In the genomic region with DNA sequence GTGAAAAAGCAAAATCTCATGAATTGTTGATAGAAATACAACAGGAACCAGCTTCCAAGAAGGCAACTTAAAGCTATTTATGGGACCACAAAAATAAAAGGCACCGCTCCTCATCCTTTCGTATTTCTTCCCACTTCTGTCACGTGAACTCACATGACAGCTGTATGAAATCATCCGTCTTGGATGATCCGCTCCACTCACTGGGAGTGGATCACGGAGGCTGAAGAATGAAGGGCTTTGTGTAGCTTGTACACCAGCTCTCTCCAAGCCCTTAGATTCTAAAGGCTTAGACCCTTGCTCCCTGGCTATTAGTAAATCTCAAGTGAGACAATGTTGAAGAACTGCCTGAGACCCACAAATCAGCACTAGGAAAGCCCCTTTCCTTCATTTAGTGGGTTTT, we compare ENCODE assay signal across 19 mouse cellular contexts. TPM values are rescaled to one million over a fixed set of nuclear protein-coding genes. Genes with fewer than 3 reads are reported as not detected.
DNase-seq lines count a peak whose midpoint lies in the region; ATAC-seq and TF ChIP-seq lines count a peak whose summit lies in the region.
"Had no signal": no experiment of that assay in that cellular context is flagged by ENCODE, and none has a peak within 500 bp of the region (broad histone marks: within the 10 kb centered on the region; RNA-seq: fewer than 3 reads in every experiment).

No protein-coding gene starts in this region.

- DNase-seq in heart, adult 11 months, result peak; percentile 5
- DNase-seq in heart, postnatal 10 days, result no peak
- no peak for DNase-seq in hindbrain, postnatal 0 days (ENCODE audit: low spot score)
- peak; percentile 64 for DNase-seq in retina, postnatal 1 day
- no peak for DNase-seq in lung, adult 2 months
- DNase-seq: adrenal gland, adult 2 months; adrenal gland, postnatal 25 days; cerebellum, adult 11-12 months; cerebellum, adult 9-10 months; cerebellum, postnatal 25 days; gastrocnemius, postnatal 14 days; heart, postnatal 36 days had no signal

- no peaks in the 10 kb centered on the region for H3K36me3 ChIP-seq in hindbrain, embryonic 16.5 days (ENCODE audit: control insufficient read depth, insufficient read depth, low read length)
- H3K36me3 ChIP-seq in hindbrain, postnatal 0 days (ENCODE audit: insufficient read depth, low read length), result no peaks in the 10 kb centered on the region
- no peaks in the 10 kb centered on the region for H3K36me3 ChIP-seq in neural tube, embryonic 13.5 days
- no peaks in the 10 kb centered on the region for H3K36me3 ChIP-seq in neural tube, embryonic 15.5 days
- H3K36me3 ChIP-seq: embryonic facial prominence, embryonic 13.5 days; heart, embryonic 12.5 days had no signal

- ATAC-seq in hindbrain, embryonic 16.5 days, result no peak
- no peak for ATAC-seq in hindbrain, postnatal 0 days
- ATAC-seq in neural tube, embryonic 13.5 days (ENCODE audit: low read depth), result no peak
- ATAC-seq in neural tube, embryonic 15.5 days (ENCODE audit: low FRiP score), result no peak
- ATAC-seq: forebrain, embryonic 14.5 days; intestine, embryonic 16.5 days had no signal

- 78% methylated on average over 6 of the region's 6 CpGs for WGBS in hindbrain, embryonic 16.5 days
- WGBS in hindbrain, postnatal 0 days, result 70% methylated on average over 6 of the region's 6 CpGs
- WGBS in neural tube, embryonic 13.5 days, result 62% methylated on average over 6 of the region's 6 CpGs
- 65% methylated on average over 6 of the region's 6 CpGs for WGBS in neural tube, embryonic 15.5 days
- 69% methylated on average over 6 of the region's 6 CpGs for WGBS in lung, adult 2 months

- no peak for TF ChIP-seq POLR2A in lung, adult 2 months (IDR thresholded peaks at IDR 0.05; ENCODE audit: borderline replicate concordance, extremely low read depth, low read depth, low read length)

- 0 out of 2 replicates have a peak overlapping the region, but pooled peaks have one; percentile 6 for H3K27ac ChIP-seq in hindbrain, embryonic 16.5 days (ENCODE audit: low read depth, low read length)
- no peak overlapping the region for H3K27ac ChIP-seq in hindbrain, postnatal 0 days
- peak overlapping the region; percentile 57 for H3K27ac ChIP-seq in neural tube, embryonic 13.5 days (replicated peaks)
- H3K27ac ChIP-seq in neural tube, embryonic 15.5 days (replicated peaks), result no peak overlapping the region
- H3K27ac ChIP-seq: embryonic facial prominence, embryonic 13.5 days had no signal

- intact Hi-C loops in heart, postnatal 10 days (cut with DNase I), result no loop called here

- no peaks in the 10 kb centered on the region for H3K9me3 ChIP-seq in hindbrain, embryonic 16.5 days (ENCODE audit: control insufficient read depth, low read length)
- no peaks in the 10 kb centered on the region for H3K9me3 ChIP-seq in hindbrain, postnatal 0 days (ENCODE audit: low read length)
- no peaks in the 10 kb centered on the region for H3K9me3 ChIP-seq in neural tube, embryonic 13.5 days
- H3K9me3 ChIP-seq in neural tube, embryonic 15.5 days (replicated peaks), result no peaks in the 10 kb centered on the region
- H3K9me3 ChIP-seq: embryonic facial prominence, embryonic 13.5 days; heart, embryonic 12.5 days had no signal

- H3K9ac ChIP-seq in hindbrain, embryonic 16.5 days (ENCODE audit: low read depth, low read length), result no peak overlapping the region
- H3K9ac ChIP-seq in hindbrain, postnatal 0 days (replicated peaks; ENCODE audit: low read length), result no peak overlapping the region
- no peak overlapping the region for H3K9ac ChIP-seq in neural tube, embryonic 13.5 days
- no peak overlapping the region for H3K9ac ChIP-seq in neural tube, embryonic 15.5 days (replicated peaks)
- H3K9ac ChIP-seq: embryonic facial prominence, embryonic 13.5 days; heart, embryonic 12.5 days had no signal

- H3K4me3 ChIP-seq in hindbrain, embryonic 16.5 days (ENCODE audit: low read length), result no peak overlapping the region
- no peak overlapping the region for H3K4me3 ChIP-seq in hindbrain, postnatal 0 days (ENCODE audit: low read length)
- H3K4me3 ChIP-seq in neural tube, embryonic 13.5 days, result no peak overlapping the region
- no peak overlapping the region for H3K4me3 ChIP-seq in neural tube, embryonic 15.5 days (replicated peaks)
- H3K4me3 ChIP-seq in lung, adult 2 months (replicated peaks; ENCODE audit: extremely low read depth, low read depth, low read length), result no peak overlapping the region
- H3K4me3 ChIP-seq: embryonic facial prominence, embryonic 13.5 days; heart, embryonic 12.5 days had no signal

- H3K4me1 ChIP-seq in hindbrain, embryonic 16.5 days (ENCODE audit: control insufficient read depth, insufficient read depth, low read depth, low read length), result no peaks in the 10 kb centered on the region
- H3K4me1 ChIP-seq in hindbrain, postnatal 0 days (ENCODE audit: insufficient read depth, low read length), result no peaks in the 10 kb centered on the region
- H3K4me1 ChIP-seq in neural tube, embryonic 13.5 days (replicated peaks), result 0 out of 2 replicates have a peak, but pooled peaks cover 3% of the 10 kb centered on the region
- H3K4me1 ChIP-seq in neural tube, embryonic 15.5 days, result no peaks in the 10 kb centered on the region
- no peaks in the 10 kb centered on the region for H3K4me1 ChIP-seq in lung, adult 2 months (ENCODE audit: control insufficient read depth, insufficient read depth, low read length)
- H3K4me1 ChIP-seq: embryonic facial prominence, embryonic 13.5 days; heart, embryonic 12.5 days had no signal

- no peaks in the 10 kb centered on the region for H3K27me3 ChIP-seq in hindbrain, embryonic 16.5 days (replicated peaks; ENCODE audit: control insufficient read depth, insufficient read depth, low read length)
- H3K27me3 ChIP-seq in hindbrain, postnatal 0 days (ENCODE audit: insufficient read depth, low read length), result no peaks in the 10 kb centered on the region
- H3K27me3 ChIP-seq in neural tube, embryonic 13.5 days, result no peaks in the 10 kb centered on the region
- H3K27me3 ChIP-seq in neural tube, embryonic 15.5 days (replicated peaks), result no peaks in the 10 kb centered on the region
- H3K27me3 ChIP-seq: embryonic facial prominence, embryonic 13.5 days; heart, embryonic 12.5 days had no signal

- no peak overlapping the region for H3K4me2 ChIP-seq in hindbrain, embryonic 16.5 days (ENCODE audit: low read length)
- H3K4me2 ChIP-seq in hindbrain, postnatal 0 days (ENCODE audit: low read depth, low read length), result no peak overlapping the region
- no peak overlapping the region for H3K4me2 ChIP-seq in neural tube, embryonic 13.5 days
- no peak overlapping the region for H3K4me2 ChIP-seq in neural tube, embryonic 15.5 days
- H3K4me2 ChIP-seq: embryonic facial prominence, embryonic 13.5 days; heart, embryonic 12.5 days had no signal

- no peak for TF ChIP-seq CTCF in hindbrain, postnatal 0 days (IDR thresholded peaks at IDR 0.05; ENCODE audit: low read depth)
- no peak for TF ChIP-seq CTCF in lung, adult 2 months (IDR thresholded peaks at IDR 0.05; ENCODE audit: insufficient read depth, low read length)

RNA-seq across cellular contexts. Expression of gene Snrpb2, which starts 60.0 kb away (rescaled TPM):
- total RNA-seq in heart, postnatal 10 days (2021), result 10 to 100 TPM; 29.7 to 32.5 TPM
- polyA plus RNA-seq in hindbrain, embryonic 16.5 days (2015; fragmentation: Nextera tagmentation; extraction: Ambion mirVana), result 38.6 and 42.0 TPM in 2 replicates
- total RNA-seq in hindbrain, postnatal 0 days (2014; rRNA removed), result 14.7 and 19.4 TPM in 2 replicates
- polyA plus RNA-seq in hindbrain, postnatal 0 days (2015; fragmentation: Nextera tagmentation; extraction: Ambion mirVana), result 56.8 and 57.9 TPM in 2 replicates
- polyA plus RNA-seq in neural tube, embryonic 13.5 days (2015; fragmentation: Nextera tagmentation; extraction: Ambion mirVana), result 71.4 and 73.6 TPM in 2 replicates
- 51.8 and 53.6 TPM in 2 replicates for polyA plus RNA-seq in neural tube, embryonic 15.5 days (2015; fragmentation: Nextera tagmentation; extraction: Ambion mirVana)
- 2.2 and 4.1 TPM in 2 replicates for polyA plus RNA-seq in lung, adult 2 months (2012; rRNA removed)

Comparison
In these comparisons a context has a peak if more than half of its experiments do, and no peak if none do; other contexts are left out.
1. DNase-seq: peak in heart, adult 11 months (single experiment) and retina, postnatal 1 day (single experiment); none in heart, postnatal 10 days (0 of 2), hindbrain, postnatal 0 days (single experiment) and lung, adult 2 months (single experiment).
2. H3K27ac ChIP-seq: peak in hindbrain, embryonic 16.5 days (single experiment) and neural tube, embryonic 13.5 days (single experiment); none in hindbrain, postnatal 0 days (single experiment) and neural tube, embryonic 15.5 days (single experiment).